25 mouse cellular contexts compared by ENCODE assay signal in genomic region chr11:106688375-106688774, GRCm38 (mm10).
A peak's percentile ranks its signal among the peaks of the same experiment; 100 is the strongest.
DNase-seq lines count a peak whose midpoint lies in the region; ATAC-seq and TF ChIP-seq lines count a peak whose summit lies in the region.
"Had no signal": no experiment of that assay in that cellular context is flagged by ENCODE, and none has a peak within 500 bp of the region (broad histone marks: within the 10 kb centered on the region; RNA-seq: fewer than 3 reads in every experiment).

No protein-coding gene starts in this region.

- 65% methylated on average over 5 of the region's 5 CpGs for WGBS in heart, embryonic 16.5 days
- WGBS in heart, adult 2 months, result 67% methylated on average over 5 of the region's 5 CpGs

- no peak overlapping the region for H3K9ac ChIP-seq in heart, embryonic 16.5 days (ENCODE audit: low read length)
- H3K9ac ChIP-seq in heart, adult 2 months (ENCODE audit: low read depth, low read length), result no peak overlapping the region
- H3K9ac ChIP-seq: hindbrain, embryonic 12.5 days; liver, postnatal 0 days; neural tube, embryonic 15.5 days had no signal

- no peaks in the 10 kb centered on the region for H3K27me3 ChIP-seq in heart, embryonic 16.5 days (ENCODE audit: control insufficient read depth, insufficient read depth, low read length)
- no peaks in the 10 kb centered on the region for H3K27me3 ChIP-seq in heart, adult 2 months (ENCODE audit: control insufficient read depth, insufficient read depth, low read length)
- H3K27me3 ChIP-seq: hindbrain, embryonic 12.5 days; megakaryocyte, embryonic 14.5 days; neural tube, embryonic 15.5 days had no signal

- no peaks in the 10 kb centered on the region for H3K79me2 ChIP-seq in heart, adult 2 months (replicated peaks; ENCODE audit: control insufficient read depth, insufficient read depth, low read length)

- no peak for TF ChIP-seq EP300 in heart, adult 2 months (IDR thresholded peaks at IDR 0.05; ENCODE audit: insufficient read depth, low read depth, low read length)

- H3K27ac ChIP-seq in heart, embryonic 16.5 days (ENCODE audit: low read length), result peak overlapping the region; percentile 39; the same call in 1 of the 2 replicates
- H3K27ac ChIP-seq in heart, adult 2 months, result no peak overlapping the region
- H3K27ac ChIP-seq: embryonic facial prominence, embryonic 10.5 days; hindbrain, embryonic 12.5 days; limb, embryonic 10.5 days; neural tube, embryonic 15.5 days had no signal

- no peak overlapping the region for H3K4me3 ChIP-seq in heart, embryonic 16.5 days (ENCODE audit: low read length)
- H3K4me3 ChIP-seq in heart, adult 2 months, result no peak overlapping the region
- H3K4me3 ChIP-seq: embryonic facial prominence, embryonic 10.5 days; hindbrain, embryonic 12.5 days; limb, embryonic 10.5 days; megakaryocyte, embryonic 14.5 days; neural tube, embryonic 15.5 days had no signal

- TF ChIP-seq CTCF in heart, adult 2 months (IDR thresholded peaks at IDR 0.05), result no peak

- no peak overlapping the region for H3K4me2 ChIP-seq in heart, embryonic 16.5 days (ENCODE audit: low read depth, low read length)
- H3K4me2 ChIP-seq: hindbrain, embryonic 12.5 days; neural tube, embryonic 15.5 days had no signal

- intact Hi-C loops in heart, adult 2 months (cut with DNase I), result no loop called here

- TF ChIP-seq POLR2A in heart, adult 2 months (IDR thresholded peaks at IDR 0.05; ENCODE audit: insufficient read depth, low read depth, low read length), result no peak

- DNase-seq in heart, adult 2 months, result no peak
- DNase-seq in T-cell, adult 2 months (ENCODE audit: low spot score), result peak; percentile 39
- DNase-seq in thymus, postnatal 36 days, result peak; percentile 49 to 53
- DNase-seq in retina, postnatal 1 day, result no peak
- no peak for DNase-seq in cerebellum, postnatal 4 days (ENCODE audit: low spot score in 2 of 2)
- no peak for DNase-seq in layer of hippocampus, postnatal 14 days (ENCODE audit: low spot score in 2 of 2)
- DNase-seq: adrenal gland, postnatal 14 days; cerebellum, adult 11-12 months; cerebellum, postnatal 25 days; gastrocnemius, postnatal 14 days; heart, postnatal 10 days; kidney, adult 8-10 months; kidney, postnatal 36 days; layer of hippocampus, adult 9-11 months; liver, postnatal 0 days; lung, postnatal 10 days; midbrain, embryonic 14.5 days; right cerebral cortex, postnatal 4 days had no signal

- H3K36me3 ChIP-seq in heart, embryonic 16.5 days (ENCODE audit: control insufficient read depth, insufficient read depth), result peaks cover 5% of the 10 kb centered on the region; the same call in 1 of the 2 replicates
- H3K36me3 ChIP-seq in heart, adult 2 months (ENCODE audit: control insufficient read depth, insufficient read depth, low read length), result peaks cover 12% of the 10 kb centered on the region
- H3K36me3 ChIP-seq: embryonic facial prominence, embryonic 10.5 days; hindbrain, embryonic 12.5 days; limb, embryonic 10.5 days; neural tube, embryonic 15.5 days had no signal

- no peak for ATAC-seq in heart, embryonic 16.5 days (replicated peaks; ENCODE audit: extremely low read depth, insufficient read depth, low FRiP score)
- ATAC-seq in inflammation-experienced regulatory T-cells, adult 6 months, result peak; percentile 64
- ATAC-seq: liver, postnatal 0 days had no signal

- peaks cover 6% of the 10 kb centered on the region; the same call in 1 of the 2 replicates for H3K4me1 ChIP-seq in heart, embryonic 16.5 days (ENCODE audit: control insufficient read depth, insufficient read depth, low read length)
- H3K4me1 ChIP-seq in heart, adult 2 months (ENCODE audit: control insufficient read depth, insufficient read depth, low read length), result peaks cover 12% of the 10 kb centered on the region
- H3K4me1 ChIP-seq: embryonic facial prominence, embryonic 10.5 days; hindbrain, embryonic 12.5 days; neural tube, embryonic 15.5 days had no signal

- no peaks in the 10 kb centered on the region for H3K9me3 ChIP-seq in heart, embryonic 16.5 days (replicated peaks; ENCODE audit: control insufficient read depth, low read length)
- H3K9me3 ChIP-seq: embryonic facial prominence, embryonic 10.5 days; hindbrain, embryonic 12.5 days; limb, embryonic 10.5 days; megakaryocyte, embryonic 14.5 days; neural tube, embryonic 15.5 days had no signal

Comparison
In these comparisons a context has a peak if more than half of its experiments do, and no peak if none do; other contexts are left out.
1. DNase-seq: peak in T-cell, adult 2 months (single experiment) and thymus, postnatal 36 days (2 of 2); none in heart, adult 2 months (0 of 2), retina, postnatal 1 day (single experiment), cerebellum, postnatal 4 days (0 of 2) and layer of hippocampus, postnatal 14 days (0 of 2).